14 mouse cellular contexts compared by ENCODE assay signal in the genomic region with DNA sequence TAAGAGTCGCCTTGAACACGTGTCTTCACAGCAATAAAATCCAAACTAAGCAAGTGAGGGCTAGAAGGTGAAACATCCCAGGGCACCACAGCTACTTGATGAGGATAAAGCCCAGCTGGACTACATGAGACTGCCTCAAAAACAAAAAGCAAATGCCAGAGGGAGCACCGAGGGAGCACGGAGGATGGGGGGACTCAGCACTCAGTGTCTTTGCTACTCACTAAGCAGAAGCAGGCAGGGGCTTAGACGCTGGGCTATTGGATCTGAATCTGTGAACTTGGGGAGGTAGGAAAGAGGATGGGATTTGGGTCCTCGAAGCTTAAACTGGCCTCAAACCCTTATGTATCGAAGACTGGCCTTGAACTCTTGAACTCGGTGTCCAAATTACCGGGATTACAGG.
DNase-seq lines count a peak whose midpoint lies in the region; ATAC-seq and TF ChIP-seq lines count a peak whose summit lies in the region.
"Had no signal": no experiment of that assay in that cellular context is flagged by ENCODE, and none has a peak within 500 bp of the region (broad histone marks: within the 10 kb centered on the region; RNA-seq: fewer than 3 reads in every experiment).

No protein-coding gene starts in this region.

- no peak overlapping the region for H3K4me2 ChIP-seq in hindbrain, embryonic 14.5 days (replicated peaks)
- no peak overlapping the region for H3K4me2 ChIP-seq in hindbrain, embryonic 11.5 days (replicated peaks; ENCODE audit: low read depth, low read length)
- no peak overlapping the region for H3K4me2 ChIP-seq in lung, embryonic 14.5 days
- no peak overlapping the region for H3K4me2 ChIP-seq in neural tube, embryonic 13.5 days
- H3K4me2 ChIP-seq: embryonic facial prominence, embryonic 15.5 days; heart, embryonic 13.5 days had no signal

- H3K27ac ChIP-seq in hindbrain, embryonic 14.5 days = peak overlapping the region; percentile 82
- no peak overlapping the region for H3K27ac ChIP-seq in hindbrain, embryonic 11.5 days (ENCODE audit: low read depth, low read length)
- H3K27ac ChIP-seq in lung, embryonic 14.5 days (ENCODE audit: low read depth) = peak overlapping the region; percentile 42; the same call in 1 of the 2 replicates
- H3K27ac ChIP-seq in neural tube, embryonic 13.5 days (replicated peaks) = peak overlapping the region; percentile 88
- H3K27ac ChIP-seq in thymus, adult 2 months (ENCODE audit: control insufficient read depth, insufficient read depth, low read length) = no peak overlapping the region
- H3K27ac ChIP-seq: forebrain, embryonic 10.5 days; heart, embryonic 13.5 days; neural tube, embryonic 12.5 days had no signal

- H3K27me3 ChIP-seq in hindbrain, embryonic 14.5 days (ENCODE audit: control insufficient read depth, insufficient read depth, low read length) = no peaks in the 10 kb centered on the region
- no peaks in the 10 kb centered on the region for H3K27me3 ChIP-seq in hindbrain, embryonic 11.5 days (ENCODE audit: control insufficient read depth, insufficient read depth, low read length)
- H3K27me3 ChIP-seq in lung, embryonic 14.5 days (ENCODE audit: insufficient read depth, low read length) = no peaks in the 10 kb centered on the region
- 0 out of 2 replicates have a peak, but pooled peaks cover 5% of the 10 kb centered on the region for H3K27me3 ChIP-seq in neural tube, embryonic 13.5 days
- H3K27me3 ChIP-seq in thymus, adult 2 months (ENCODE audit: control insufficient read depth, insufficient read depth, low read length) = no peaks in the 10 kb centered on the region
- H3K27me3 ChIP-seq: embryonic facial prominence, embryonic 15.5 days; heart, embryonic 13.5 days; neural tube, embryonic 12.5 days had no signal

- no peak overlapping the region for H3K9ac ChIP-seq in hindbrain, embryonic 14.5 days
- no peak overlapping the region for H3K9ac ChIP-seq in hindbrain, embryonic 11.5 days (ENCODE audit: low read depth, low read length)
- H3K9ac ChIP-seq in lung, embryonic 14.5 days = no peak overlapping the region
- H3K9ac ChIP-seq in neural tube, embryonic 13.5 days = no peak overlapping the region
- H3K9ac ChIP-seq: embryonic facial prominence, embryonic 15.5 days; heart, embryonic 13.5 days; neural tube, embryonic 12.5 days had no signal

- no peaks in the 10 kb centered on the region for H3K9me3 ChIP-seq in hindbrain, embryonic 14.5 days (ENCODE audit: control insufficient read depth, low read length)
- H3K9me3 ChIP-seq in hindbrain, embryonic 11.5 days (ENCODE audit: control insufficient read depth, low read length) = no peaks in the 10 kb centered on the region
- H3K9me3 ChIP-seq in lung, embryonic 14.5 days (ENCODE audit: low read depth, low read length) = no peaks in the 10 kb centered on the region
- H3K9me3 ChIP-seq in neural tube, embryonic 13.5 days = no peaks in the 10 kb centered on the region
- H3K9me3 ChIP-seq: embryonic facial prominence, embryonic 15.5 days; heart, embryonic 13.5 days; neural tube, embryonic 12.5 days had no signal

- TF ChIP-seq CTCF in lung, embryonic 14.5 days (IDR thresholded peaks at IDR 0.05; ENCODE audit: low read depth) = no peak
- no peak for TF ChIP-seq CTCF in thymus, adult 2 months (IDR thresholded peaks at IDR 0.05; ENCODE audit: borderline replicate concordance, control insufficient read depth, extremely low read depth, insufficient read depth, low read length, poor library complexity)

- ATAC-seq in hindbrain, embryonic 14.5 days (ENCODE audit: low FRiP score) = no peak
- ATAC-seq in hindbrain, embryonic 11.5 days (ENCODE audit: low FRiP score) = no peak
- peak; percentile 15; the same call in 1 of the 2 replicates for ATAC-seq in lung, embryonic 14.5 days (ENCODE audit: insufficient read depth)
- ATAC-seq in neural tube, embryonic 13.5 days (ENCODE audit: low read depth) = no peak

- 91% methylated on average over 9 of the region's 9 CpGs for WGBS in hindbrain, embryonic 14.5 days
- WGBS in hindbrain, embryonic 11.5 days = 91% methylated on average over 9 of the region's 9 CpGs
- 72% methylated on average over 9 of the region's 9 CpGs for WGBS in lung, embryonic 14.5 days
- 91% methylated on average over 9 of the region's 9 CpGs for WGBS in neural tube, embryonic 13.5 days
- whole genome bisulfite sequencing in thymus, adult 2 months = 96% methylated on average over 9 of the region's 9 CpGs

- no peaks in the 10 kb centered on the region for H3K36me3 ChIP-seq in hindbrain, embryonic 14.5 days (replicated peaks; ENCODE audit: control insufficient read depth, insufficient read depth)
- H3K36me3 ChIP-seq in hindbrain, embryonic 11.5 days (ENCODE audit: control insufficient read depth, insufficient read depth, low read length) = no peaks in the 10 kb centered on the region
- no peaks in the 10 kb centered on the region for H3K36me3 ChIP-seq in lung, embryonic 14.5 days (ENCODE audit: insufficient read depth)
- no peaks in the 10 kb centered on the region for H3K36me3 ChIP-seq in neural tube, embryonic 13.5 days
- H3K36me3 ChIP-seq in thymus, adult 2 months (ENCODE audit: control insufficient read depth, insufficient read depth, low read length) = no peaks in the 10 kb centered on the region
- H3K36me3 ChIP-seq: embryonic facial prominence, embryonic 15.5 days; forebrain, embryonic 10.5 days; heart, embryonic 13.5 days; neural tube, embryonic 12.5 days had no signal

- TF ChIP-seq POLR2A in thymus, adult 2 months (IDR thresholded peaks at IDR 0.05; ENCODE audit: control insufficient read depth, extremely low read depth, insufficient read depth, low read length, poor library complexity) = no peak

- H3K4me3 ChIP-seq in hindbrain, embryonic 14.5 days (replicated peaks; ENCODE audit: low read length) = no peak overlapping the region
- no peak overlapping the region for H3K4me3 ChIP-seq in hindbrain, embryonic 11.5 days (ENCODE audit: low read depth, low read length)
- H3K4me3 ChIP-seq in lung, embryonic 14.5 days (ENCODE audit: low read depth, low read length) = no peak overlapping the region
- no peak overlapping the region for H3K4me3 ChIP-seq in neural tube, embryonic 13.5 days
- H3K4me3 ChIP-seq in thymus, adult 2 months (ENCODE audit: control insufficient read depth, insufficient read depth, low read length) = no peak overlapping the region
- H3K4me3 ChIP-seq: forebrain, embryonic 10.5 days; heart, embryonic 13.5 days; neural tube, embryonic 12.5 days had no signal

- peaks cover 10% of the 10 kb centered on the region for H3K4me1 ChIP-seq in hindbrain, embryonic 14.5 days (replicated peaks; ENCODE audit: control insufficient read depth, insufficient read depth, low read length)
- no peaks in the 10 kb centered on the region for H3K4me1 ChIP-seq in hindbrain, embryonic 11.5 days (replicated peaks; ENCODE audit: control insufficient read depth, insufficient read depth, low read length)
- H3K4me1 ChIP-seq in lung, embryonic 14.5 days (ENCODE audit: insufficient read depth) = no peaks in the 10 kb centered on the region
- peaks cover 15% of the 10 kb centered on the region for H3K4me1 ChIP-seq in neural tube, embryonic 13.5 days (replicated peaks)
- H3K4me1 ChIP-seq in thymus, adult 2 months (replicated peaks; ENCODE audit: control insufficient read depth, insufficient read depth, low read length) = no peaks in the 10 kb centered on the region; the same call in 1 of the 2 replicates
- H3K4me1 ChIP-seq: heart, embryonic 13.5 days had no signal

- DNase-seq in hindbrain, embryonic 14.5 days (ENCODE audit: low spot score) = no peak
- DNase-seq in hindbrain, embryonic 11.5 days (ENCODE audit: low spot score) = no peak
- DNase-seq in lung, embryonic 14.5 days = peak; percentile 41
- no peak for DNase-seq in lung, adult 18-20 months
- no peak for DNase-seq in neural tube, embryonic 10.5 days (ENCODE audit: extremely low spot score, low spot score)
- no peak for DNase-seq in thymus, adult 2 months
- DNase-seq: cerebellum, adult 9-10 months; right cerebral cortex, postnatal 25 days; thymus, postnatal 4 days had no signal

Comparison
In these comparisons a context has a peak if more than half of its experiments do, and no peak if none do; other contexts are left out.
1. H3K27ac ChIP-seq: peak in hindbrain, embryonic 14.5 days (single experiment), lung, embryonic 14.5 days (single experiment) and neural tube, embryonic 13.5 days (single experiment); none in hindbrain, embryonic 11.5 days (single experiment) and thymus, adult 2 months (single experiment).